10 mouse cellular contexts compared by ENCODE assay signal in genomic region chr6:140444855-140445465, GRCm38 (mm10). TPM values are rescaled to one million over a fixed set of nuclear protein-coding genes. Genes with fewer than 3 reads are reported as not detected.
A peak's percentile ranks its signal among the peaks of the same experiment; 100 is the strongest.
DNase-seq lines count a peak whose midpoint lies in the region; ATAC-seq and TF ChIP-seq lines count a peak whose summit lies in the region.
"Had no signal": no experiment of that assay in that cellular context is flagged by ENCODE, and none has a peak within 500 bp of the region (broad histone marks: within the 10 kb centered on the region; RNA-seq: fewer than 3 reads in every experiment).

No protein-coding gene starts in this region.

- WGBS in forebrain, postnatal 0 days: 12% methylated on average over 10 of the region's 10 CpGs
- 13% methylated on average over 10 of the region's 10 CpGs for WGBS in midbrain, embryonic 14.5 days

- peak overlapping the region; percentile 12; the same call in 1 of the 2 replicates for H3K4me3 ChIP-seq in ES-Bruce4 (ENCODE audit: low read depth, low read length)
- no peak overlapping the region for H3K4me3 ChIP-seq in forebrain, postnatal 0 days (ENCODE audit: low read depth, low read length)
- no peak overlapping the region for H3K4me3 ChIP-seq in midbrain, embryonic 14.5 days (replicated peaks; ENCODE audit: low read depth, low read length)
- H3K4me3 ChIP-seq: kidney, embryonic 15.5 days; limb, embryonic 15.5 days had no signal

- TF ChIP-seq EP300 in ES-Bruce4 (IDR thresholded peaks at IDR 0.05; ENCODE audit: insufficient read depth, low read depth, low read length): no peak

- ATAC-seq in forebrain, postnatal 0 days: peak; percentile 16; the same call in 1 of the 2 replicates
- peak; percentile 22; the same call in 1 of the 2 replicates for ATAC-seq in midbrain, embryonic 14.5 days (ENCODE audit: low FRiP score, low TSS enrichment)

- peak; percentile 11 for DNase-seq in Muller cell, postnatal 12 days (ENCODE audit: inconsistent ontology term)
- no peak for DNase-seq in forebrain, postnatal 0 days
- DNase-seq in midbrain, embryonic 14.5 days: peak; percentile 51
- DNase-seq in layer of hippocampus, postnatal 14 days (ENCODE audit: low spot score in 2 of 2): no peak
- no peak for DNase-seq in left cerebral cortex, postnatal 10 days (ENCODE audit: extremely low spot score in 1 of 2, low spot score in 2 of 2)
- DNase-seq in kidney, adult 9 months: no peak
- DNase-seq: lung, postnatal 4 days had no signal

- H3K27ac ChIP-seq in ES-Bruce4 (ENCODE audit: insufficient read depth, low read length): 0 out of 2 replicates have a peak overlapping the region, but pooled peaks have one; percentile 7
- H3K27ac ChIP-seq in forebrain, postnatal 0 days (ENCODE audit: low read depth, low read length): no peak overlapping the region
- peak overlapping the region; percentile 60; the same call in 1 of the 2 replicates for H3K27ac ChIP-seq in midbrain, embryonic 14.5 days (replicated peaks; ENCODE audit: low read depth, low read length)
- H3K27ac ChIP-seq: kidney, embryonic 15.5 days; limb, embryonic 15.5 days had no signal

- H3K36me3 ChIP-seq in ES-Bruce4 (ENCODE audit: control insufficient read depth, insufficient read depth, low read length, poor library complexity, severe bottlenecking): no peaks in the 10 kb centered on the region
- no peaks in the 10 kb centered on the region; the same call in 1 of the 2 replicates for H3K36me3 ChIP-seq in forebrain, postnatal 0 days (ENCODE audit: insufficient read depth)
- H3K36me3 ChIP-seq in midbrain, embryonic 14.5 days (ENCODE audit: control insufficient read depth, insufficient read depth, low read length): no peaks in the 10 kb centered on the region

- H3K9ac ChIP-seq in ES-Bruce4 (ENCODE audit: low read depth, poor library complexity, severe bottlenecking): no peak overlapping the region; the same call in 1 of the 2 replicates
- H3K9ac ChIP-seq in forebrain, postnatal 0 days: no peak overlapping the region
- peak overlapping the region; percentile 34; the same call in 1 of the 2 replicates for H3K9ac ChIP-seq in midbrain, embryonic 14.5 days (replicated peaks; ENCODE audit: low read length)
- H3K9ac ChIP-seq: kidney, embryonic 15.5 days; limb, embryonic 15.5 days had no signal

- no peaks in the 10 kb centered on the region for H3K27me3 ChIP-seq in ES-Bruce4 (ENCODE audit: control insufficient read depth, insufficient read depth, low read length, poor library complexity, severe bottlenecking)
- no peaks in the 10 kb centered on the region for H3K27me3 ChIP-seq in forebrain, postnatal 0 days (ENCODE audit: insufficient read depth, low read length)
- H3K27me3 ChIP-seq in midbrain, embryonic 14.5 days (ENCODE audit: control insufficient read depth, insufficient read depth, low read length): no peaks in the 10 kb centered on the region
- H3K27me3 ChIP-seq: kidney, embryonic 15.5 days; limb, embryonic 15.5 days had no signal

- no peak for TF ChIP-seq CTCF in ES-Bruce4 (IDR thresholded peaks at IDR 0.05; ENCODE audit: low read depth, low read length)
- TF ChIP-seq CTCF in forebrain, postnatal 0 days (IDR thresholded peaks at IDR 0.05; ENCODE audit: low read depth): no peak

- TF ChIP-seq POLR2A in ES-Bruce4 (IDR thresholded peaks at IDR 0.05; ENCODE audit: insufficient read depth, low read length): no peak

- H3K4me2 ChIP-seq in forebrain, postnatal 0 days (ENCODE audit: low read depth): no peak overlapping the region
- H3K4me2 ChIP-seq in midbrain, embryonic 14.5 days (ENCODE audit: low read length): peak overlapping the region; percentile 35
- H3K4me2 ChIP-seq: kidney, embryonic 15.5 days; limb, embryonic 15.5 days had no signal

- no peaks in the 10 kb centered on the region for H3K9me3 ChIP-seq in ES-Bruce4 (replicated peaks; ENCODE audit: control insufficient read depth, insufficient read depth, low read length, poor library complexity, severe bottlenecking)
- no peaks in the 10 kb centered on the region for H3K9me3 ChIP-seq in forebrain, postnatal 0 days (ENCODE audit: low read length)
- no peaks in the 10 kb centered on the region for H3K9me3 ChIP-seq in midbrain, embryonic 14.5 days (ENCODE audit: control insufficient read depth, low read length)
- H3K9me3 ChIP-seq: kidney, embryonic 15.5 days; limb, embryonic 15.5 days had no signal

- intact Hi-C loops in left cerebral cortex, postnatal 10 days (cut with DNase I): no loop called here

- no peaks in the 10 kb centered on the region for H3K4me1 ChIP-seq in ES-Bruce4 (ENCODE audit: control insufficient read depth, insufficient read depth, low read length)
- no peaks in the 10 kb centered on the region for H3K4me1 ChIP-seq in forebrain, postnatal 0 days (ENCODE audit: insufficient read depth)
- H3K4me1 ChIP-seq in midbrain, embryonic 14.5 days (ENCODE audit: control insufficient read depth, insufficient read depth, low read length): peaks cover 13% of the 10 kb centered on the region

RNA-seq across cellular contexts. Expression of gene Plekha5, which starts 21.1 kb away (rescaled TPM):
- polyA plus RNA-seq in ES-Bruce4 (2011; ENCODE audit: insufficient read depth, insufficient read length, low read depth, missing spikeins): 65.7 and 80.3 TPM in 2 replicates
- total RNA-seq in forebrain, postnatal 0 days (2014; rRNA removed): 32.0 and 34.0 TPM in 2 replicates
- 9.7 and 15.9 TPM in 2 replicates for polyA plus RNA-seq in forebrain, postnatal 0 days (2015; fragmentation: Nextera tagmentation; extraction: Ambion mirVana)
- polyA plus RNA-seq in midbrain, embryonic 14.5 days (2014; fragmentation: Nextera tagmentation; extraction: Ambion mirVana): 45.1 and 50.7 TPM in 2 replicates
- 10 to 100 TPM; 63.4 to 73.0 TPM for total RNA-seq in layer of hippocampus, postnatal 14 days (2021)
- 10 to 100 TPM; 76.4 to 79.1 TPM for total RNA-seq in left cerebral cortex, postnatal 10 days (2021)

Comparison
In these comparisons a context has a peak if more than half of its experiments do, and no peak if none do; other contexts are left out.
1. DNase-seq: peak in Muller cell, postnatal 12 days (single experiment) and midbrain, embryonic 14.5 days (single experiment); none in forebrain, postnatal 0 days (single experiment), layer of hippocampus, postnatal 14 days (0 of 2), left cerebral cortex, postnatal 10 days (0 of 2) and kidney, adult 9 months (single experiment).